Mouse (Mus musculus) spleen, embryonic (tissue): ENCODE measurements around the gene Spats2.

Source experiments
- CTCF ChIA-PET: fragments of 350-600 bp; sonication (Branson Sonifier 250); formaldehyde crosslinking; loops from one replicate; lab custom pipeline; 2022; lab: Charles Lee

Spats2 gene

DNA sequence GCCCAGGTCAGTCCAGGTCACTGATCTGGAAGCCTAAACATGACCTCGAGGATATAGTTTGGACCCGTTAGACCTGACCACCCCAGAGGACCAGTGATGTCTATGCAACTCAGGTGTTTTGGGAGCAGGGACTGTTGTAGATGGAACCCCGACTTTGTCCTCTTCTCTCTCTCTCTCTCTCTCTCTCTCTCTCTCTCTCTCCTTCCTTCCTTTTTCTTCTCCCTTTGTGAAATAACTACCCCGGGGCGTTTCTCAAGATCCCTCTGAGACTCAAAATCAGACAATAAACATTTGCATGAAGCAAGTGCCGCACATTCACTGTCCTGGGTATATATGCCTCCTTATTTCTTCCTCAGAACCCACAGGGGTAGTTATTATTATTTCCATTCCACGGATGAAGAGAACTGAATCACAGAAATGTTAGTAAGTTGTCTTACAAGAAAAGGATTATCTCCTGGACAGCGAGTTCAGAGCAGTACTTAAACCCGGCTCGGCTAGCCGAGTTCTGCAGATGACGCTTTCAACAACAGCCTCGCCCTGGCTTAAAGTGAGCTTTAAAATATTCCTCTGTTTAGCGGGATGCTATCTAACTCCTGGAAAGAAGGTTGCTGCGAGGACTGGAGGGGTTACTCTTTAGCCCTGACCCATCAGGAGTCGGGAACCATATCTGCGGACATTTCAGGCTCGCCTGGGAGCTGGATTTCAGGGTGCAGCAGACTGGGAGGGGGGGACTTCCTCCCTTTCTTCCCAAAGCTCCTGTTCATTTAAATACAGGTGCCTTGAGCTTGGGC is 97.3 kb downstream of the Spats2 start:
- CTCF ChIA-PET = interaction anchor here (1.8 kb wide), 1 partner anchor 43 kb away, joined by 4 read pairs; no protein-coding TSS in a partner anchor

DNA sequence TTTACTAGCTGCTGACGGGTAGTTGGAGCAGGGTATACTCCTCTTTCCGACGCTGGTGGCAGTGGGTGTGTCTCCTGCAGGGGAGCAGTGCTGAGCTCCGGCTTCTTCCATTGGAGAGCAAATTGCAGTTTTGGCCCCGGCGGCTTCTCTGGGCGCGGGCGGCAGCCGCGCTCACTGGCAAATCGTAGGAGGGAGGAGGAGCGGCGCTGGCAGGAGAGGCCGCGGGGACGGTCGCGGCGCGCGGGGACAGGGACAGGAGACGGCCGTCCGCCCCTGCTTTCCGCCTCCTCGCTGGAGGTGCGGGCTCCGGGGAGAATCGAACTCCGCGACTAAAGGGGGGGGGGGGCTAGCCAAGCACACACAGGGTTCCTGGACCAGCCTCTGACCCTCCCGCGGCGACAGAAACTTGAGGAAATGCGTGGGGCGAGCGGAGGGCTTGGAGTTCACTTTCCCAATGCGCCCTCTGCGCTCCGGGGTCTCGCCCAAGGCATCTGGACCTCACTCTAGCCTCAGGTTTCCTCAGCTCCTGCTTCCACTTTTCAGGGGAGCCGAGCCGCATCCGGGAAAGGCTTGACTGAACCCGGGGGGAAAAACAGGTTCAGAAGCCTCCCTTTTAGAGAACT is 98.0 kb downstream of the Spats2 start:
- CTCF ChIA-PET = interaction anchor here (1.8 kb wide), 1 partner anchor 42 kb away, joined by 4 read pairs; no protein-coding TSS in a partner anchor

DNA sequence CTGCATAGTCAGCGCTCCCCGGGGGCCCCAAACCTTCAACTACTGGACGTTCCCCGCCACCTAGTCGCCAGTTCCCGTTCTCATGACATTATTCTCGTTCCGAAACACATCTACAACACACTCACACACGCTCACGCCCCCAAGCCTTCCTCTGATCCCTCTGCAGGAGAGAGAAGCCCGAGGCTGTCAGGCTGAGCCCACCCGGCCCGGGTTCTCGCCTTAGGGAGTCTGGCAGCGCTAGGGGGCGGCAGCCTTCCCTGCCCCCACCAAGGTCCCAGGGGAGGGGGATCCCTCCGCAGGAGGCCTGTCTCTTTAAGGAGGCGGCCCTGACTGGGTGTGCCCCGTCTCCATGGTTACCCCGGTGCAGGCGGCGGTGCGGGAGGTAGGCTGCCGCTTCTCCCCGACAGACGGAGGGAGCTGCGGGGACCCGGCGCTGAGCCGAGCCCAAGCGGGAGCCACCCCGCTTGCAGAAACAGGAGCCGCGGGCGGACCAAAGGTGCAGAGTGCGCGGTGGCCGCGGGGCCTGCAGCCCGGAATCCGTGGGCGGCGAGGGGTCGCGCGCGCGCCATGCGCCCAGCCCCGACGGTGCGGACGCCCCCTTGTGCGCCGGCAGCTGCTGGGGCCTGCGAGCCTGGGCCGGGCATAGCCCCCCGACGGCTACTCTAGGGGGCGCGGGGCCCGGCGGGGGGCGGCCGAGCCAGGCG is 98.6 kb downstream of the Spats2 start, which contains the start of gene Kcnh3:
Gene Kcnh3, plus strand, starts transcription at position 654 of the 704 bp plus-strand sequence.
- CTCF ChIA-PET = interaction anchor here (1.8 kb wide), 1 partner anchor 41 kb away, joined by 4 read pairs; no protein-coding TSS in a partner anchor

DNA sequence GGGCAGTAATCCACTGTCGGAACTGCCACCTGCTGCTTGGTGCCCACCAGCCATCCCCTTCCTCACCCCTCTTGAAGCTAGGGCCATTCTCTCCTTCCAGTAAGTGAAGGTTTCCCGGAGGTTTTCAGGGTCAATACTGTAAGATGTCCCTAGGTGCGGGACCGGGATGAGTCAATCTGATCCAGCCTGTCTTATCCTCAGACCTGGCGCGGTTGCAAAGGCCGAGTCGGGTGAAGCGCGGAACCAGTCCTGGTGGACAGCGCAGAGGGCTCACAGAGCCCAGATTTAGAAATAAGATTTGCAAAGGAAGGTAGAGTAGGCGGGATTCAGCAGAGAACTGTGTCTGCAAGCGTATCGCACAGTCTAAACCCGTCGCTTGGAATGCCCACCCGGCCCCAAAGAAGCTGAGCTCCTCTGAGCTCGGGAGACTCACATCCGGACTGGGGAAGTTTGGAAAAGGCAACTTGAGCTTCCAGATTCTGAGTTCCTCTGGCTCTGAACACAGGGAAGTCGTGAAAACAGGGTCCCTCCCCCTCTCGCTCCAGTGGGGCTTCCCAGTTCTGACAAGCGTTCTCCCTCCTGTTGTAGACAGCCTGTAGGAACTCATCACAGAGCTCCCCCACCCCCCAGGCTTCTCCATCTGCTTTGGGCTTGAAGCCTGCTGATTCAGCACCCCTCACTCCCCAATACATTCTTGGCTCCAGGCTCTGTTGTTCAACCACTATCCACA is 99.5 kb downstream of the Spats2 start:
- CTCF ChIA-PET = no interaction called here

DNA sequence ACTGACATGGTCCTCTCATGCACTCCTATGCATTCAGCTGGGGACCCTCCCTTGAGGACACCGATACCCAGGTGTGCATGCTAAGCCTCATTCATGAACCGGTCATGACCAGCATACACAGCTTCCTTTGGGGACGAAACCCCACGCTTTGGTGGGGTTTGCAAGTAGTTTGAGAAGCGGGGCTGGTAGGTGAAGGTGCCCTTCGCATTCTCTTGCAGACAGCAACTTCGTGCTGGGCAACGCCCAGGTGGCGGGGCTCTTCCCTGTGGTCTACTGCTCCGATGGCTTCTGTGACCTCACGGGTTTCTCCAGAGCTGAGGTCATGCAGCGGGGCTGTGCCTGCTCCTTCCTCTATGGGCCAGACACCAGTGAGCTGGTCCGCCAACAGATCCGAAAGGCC is 100.4 kb downstream of the Spats2 start:
- CTCF ChIA-PET = interaction anchor here (0.6 kb wide), 1 partner anchor 206 kb away, joined by 4 read pairs; no protein-coding TSS in a partner anchor

DNA sequence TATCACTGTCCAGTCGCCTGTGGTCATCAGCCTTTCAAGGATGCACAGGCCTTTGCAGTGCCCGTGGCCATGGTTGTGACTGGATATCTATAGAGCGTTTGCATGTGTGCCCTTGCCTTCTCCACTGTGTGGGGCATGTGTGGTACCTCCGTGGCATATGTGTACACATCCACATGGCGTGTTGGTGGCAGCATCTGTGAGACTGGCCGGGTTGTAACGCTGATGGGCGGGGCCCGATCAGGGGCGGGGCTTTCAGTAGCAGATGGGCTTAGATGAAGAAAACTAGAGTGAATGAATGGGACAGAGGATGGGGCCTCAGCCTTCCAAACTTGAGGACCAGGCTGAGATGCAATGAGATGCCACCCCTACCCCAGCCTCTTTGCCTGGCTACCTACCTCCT is 106.3 kb downstream of the Spats2 start:
- CTCF ChIA-PET = no interaction called here

DNA sequence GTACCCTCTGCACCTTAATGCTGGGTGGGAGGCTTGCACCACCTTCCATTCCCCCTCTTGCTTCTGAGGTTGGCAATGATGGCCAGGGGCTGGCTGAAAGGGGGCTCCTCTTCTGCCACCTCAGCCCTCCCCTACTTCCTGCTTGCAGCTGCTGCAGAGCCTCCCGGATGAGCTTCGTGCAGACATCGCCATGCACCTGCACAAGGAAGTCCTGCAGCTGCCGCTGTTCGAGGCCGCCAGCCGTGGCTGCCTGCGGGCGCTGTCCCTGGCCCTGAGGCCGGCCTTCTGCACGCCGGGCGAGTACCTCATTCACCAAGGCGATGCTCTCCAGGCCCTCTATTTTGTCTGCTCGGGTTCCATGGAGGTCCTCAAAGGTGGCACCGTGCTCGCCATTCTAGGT is 108.0 kb downstream of the Spats2 start:
- CTCF ChIA-PET = no interaction called here

DNA sequence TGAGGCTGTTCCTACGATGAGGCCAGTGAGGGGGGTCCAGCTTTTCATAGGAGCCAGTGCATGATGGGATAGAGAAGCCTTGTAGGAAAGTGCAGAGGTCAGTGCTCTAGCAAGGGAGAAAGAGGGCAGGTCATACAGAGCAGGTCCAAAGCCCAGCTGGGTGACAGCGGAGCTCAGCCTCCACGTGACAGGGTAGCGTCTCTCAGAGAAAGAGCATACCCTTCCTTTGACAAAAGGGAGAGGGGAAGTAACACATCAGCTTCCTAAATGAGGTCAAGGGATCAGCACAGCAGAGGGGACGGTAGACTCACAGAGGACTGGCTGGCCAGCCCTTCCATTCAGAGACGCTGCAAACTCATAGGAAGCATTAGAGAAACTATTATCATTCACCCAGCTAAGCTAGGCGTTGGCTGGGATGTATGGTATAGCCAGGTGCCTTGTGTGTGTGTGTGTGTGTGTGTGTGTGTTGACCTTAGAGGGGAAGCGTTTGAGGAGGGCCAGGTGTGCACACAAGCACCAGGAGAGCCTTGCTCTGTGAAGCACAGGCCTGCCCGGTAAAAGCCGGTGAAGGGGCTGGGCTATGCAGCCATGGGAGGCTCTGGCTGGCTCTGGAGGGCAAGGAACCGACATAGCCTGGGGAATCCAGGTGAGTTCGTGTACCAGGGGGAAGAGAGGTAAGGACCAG is 108.8 kb downstream of the Spats2 start:
- CTCF ChIA-PET = no interaction called here

DNA sequence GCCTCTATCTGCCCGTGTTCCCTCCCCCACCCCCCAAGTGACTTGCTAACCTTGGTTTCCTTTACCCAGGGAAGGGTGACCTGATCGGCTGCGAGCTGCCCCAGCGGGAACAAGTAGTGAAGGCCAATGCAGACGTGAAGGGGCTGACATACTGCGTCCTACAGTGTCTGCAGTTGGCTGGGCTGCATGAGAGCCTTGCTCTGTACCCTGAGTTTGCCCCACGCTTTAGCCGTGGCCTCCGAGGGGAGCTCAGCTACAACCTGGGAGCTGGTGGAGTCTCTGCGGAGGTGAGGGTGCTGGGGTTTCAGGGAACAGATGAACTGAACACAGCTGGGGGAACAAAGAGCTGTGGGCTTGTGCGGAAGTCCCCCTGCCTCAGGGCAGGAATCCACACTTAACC is 112.3 kb downstream of the Spats2 start:
- CTCF ChIA-PET = no interaction called here

DNA sequence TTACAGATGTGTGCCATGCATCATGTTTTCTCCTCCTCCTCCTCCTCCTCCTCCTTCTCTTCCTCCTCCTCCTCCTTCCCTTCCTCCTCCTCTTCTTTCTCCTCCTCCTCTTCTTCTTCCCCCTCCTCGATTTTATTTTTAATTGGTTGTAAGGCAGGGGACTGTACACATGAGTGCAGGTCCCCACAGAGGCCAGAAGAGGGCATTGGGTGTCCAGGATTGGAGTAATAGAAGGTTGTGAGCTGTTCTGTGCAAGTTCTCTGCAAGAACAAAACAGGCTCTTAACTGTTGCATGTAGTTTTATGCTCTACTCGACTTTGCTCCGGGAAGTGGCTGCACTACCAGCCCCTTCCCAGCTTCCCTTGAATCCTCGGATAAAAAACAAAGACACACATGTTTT is 114.4 kb downstream of the Spats2 start:
- CTCF ChIA-PET = no interaction called here

DNA sequence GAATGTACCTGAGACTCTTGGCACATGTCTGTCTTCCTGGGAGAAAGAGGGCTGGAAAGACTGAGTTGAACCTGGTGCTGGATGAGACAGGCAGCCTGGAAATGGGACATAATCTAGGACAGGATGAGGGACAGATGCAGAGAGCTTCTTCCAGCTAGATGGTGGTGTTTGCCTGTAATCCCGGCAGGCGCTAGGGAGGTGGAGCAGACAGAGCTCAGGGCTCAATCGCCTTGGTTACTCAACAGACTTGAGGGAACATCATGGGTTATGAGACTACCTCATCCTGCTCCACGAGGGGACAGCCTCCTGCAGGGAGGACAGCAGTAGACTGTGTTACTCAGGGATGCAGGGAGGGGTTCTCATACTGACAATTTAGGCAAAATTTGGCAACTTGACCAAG is 115.5 kb downstream of the Spats2 start:
- CTCF ChIA-PET = no interaction called here

DNA sequence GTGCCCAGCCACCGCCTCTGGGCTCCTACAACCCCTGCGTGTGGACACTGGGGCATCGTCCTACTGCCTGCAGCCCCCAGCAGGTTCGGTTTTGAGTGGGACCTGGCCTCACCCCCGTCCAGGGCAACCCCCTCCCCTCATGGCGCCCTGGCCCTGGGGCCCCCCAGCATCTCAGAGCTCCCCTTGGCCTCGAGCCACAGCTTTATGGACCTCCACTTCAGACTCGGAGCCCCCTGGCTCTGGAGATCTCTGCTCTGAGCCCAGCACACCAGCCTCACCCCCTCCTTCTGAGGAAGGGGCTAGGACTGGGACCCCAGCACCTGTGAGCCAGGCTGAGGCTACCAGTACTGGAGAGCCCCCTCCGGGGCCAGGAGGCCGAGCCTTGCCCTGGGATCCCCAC is 116.3 kb downstream of the Spats2 start:
- CTCF ChIA-PET = no interaction called here

DNA sequence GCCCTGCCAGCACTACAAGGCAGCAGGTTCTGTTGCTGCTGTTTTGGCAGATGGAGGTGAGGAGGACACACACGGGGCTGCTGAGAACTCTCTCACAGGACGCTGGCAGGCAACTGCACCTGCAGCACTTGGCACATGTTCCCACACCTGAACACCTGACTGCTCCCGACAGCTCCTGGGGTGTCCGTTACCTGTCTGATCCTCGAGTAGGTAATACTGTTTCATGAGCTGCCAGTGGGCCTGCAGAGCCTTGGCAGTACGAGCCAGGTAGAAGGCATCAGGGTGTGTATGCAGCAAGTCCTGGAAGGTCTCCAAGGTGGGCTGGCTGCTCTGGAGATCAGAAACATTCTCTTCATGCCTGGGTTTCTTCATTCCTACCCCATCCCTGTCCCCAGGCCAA is 121.0 kb downstream of the Spats2 start:
- CTCF ChIA-PET = interaction anchor here (0.6 kb wide), 1 partner anchor 216 kb away, joined by 6 read pairs; no protein-coding TSS in a partner anchor

DNA sequence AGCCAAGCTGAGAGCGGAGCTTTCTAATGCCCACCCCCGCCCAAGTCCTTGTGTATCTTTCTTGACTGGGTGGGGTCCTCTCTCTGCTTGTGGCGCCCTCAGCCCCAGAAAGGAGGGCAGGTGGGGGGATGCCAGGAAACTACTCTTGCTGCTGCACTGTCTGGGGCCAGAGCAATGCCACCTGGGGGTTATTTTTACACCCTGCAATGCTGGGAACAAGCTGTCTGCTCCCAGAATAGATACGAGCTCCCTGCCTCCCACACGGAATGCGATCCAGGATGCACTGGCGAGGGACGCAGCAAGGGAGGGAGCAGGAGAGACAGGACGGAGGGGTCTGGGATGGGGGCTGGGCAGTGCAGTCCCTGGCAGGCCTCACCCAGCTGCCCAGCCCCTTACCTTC is 123.3 kb downstream of the Spats2 start:
- CTCF ChIA-PET = no interaction called here

DNA sequence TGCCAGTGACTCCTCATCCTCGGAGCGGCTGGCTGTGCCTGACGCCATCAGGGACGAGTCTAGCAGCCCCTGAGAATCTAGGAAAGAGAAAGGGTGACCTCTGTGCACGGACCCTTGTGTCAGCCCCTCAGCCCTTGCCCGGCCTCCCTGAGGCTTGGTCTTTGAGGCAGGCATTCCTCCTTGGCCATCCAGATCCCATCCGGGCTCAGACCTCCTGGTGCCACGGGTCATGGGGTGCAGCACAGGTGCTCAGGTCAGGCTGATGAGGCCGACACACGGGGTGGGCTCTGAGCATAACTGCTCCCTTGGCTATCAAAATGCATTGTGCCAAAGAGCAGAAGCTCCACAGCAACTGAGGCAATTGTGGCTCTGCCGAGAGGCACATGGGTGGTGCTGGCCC is 124.2 kb downstream of the Spats2 start:
- CTCF ChIA-PET = no interaction called here

DNA sequence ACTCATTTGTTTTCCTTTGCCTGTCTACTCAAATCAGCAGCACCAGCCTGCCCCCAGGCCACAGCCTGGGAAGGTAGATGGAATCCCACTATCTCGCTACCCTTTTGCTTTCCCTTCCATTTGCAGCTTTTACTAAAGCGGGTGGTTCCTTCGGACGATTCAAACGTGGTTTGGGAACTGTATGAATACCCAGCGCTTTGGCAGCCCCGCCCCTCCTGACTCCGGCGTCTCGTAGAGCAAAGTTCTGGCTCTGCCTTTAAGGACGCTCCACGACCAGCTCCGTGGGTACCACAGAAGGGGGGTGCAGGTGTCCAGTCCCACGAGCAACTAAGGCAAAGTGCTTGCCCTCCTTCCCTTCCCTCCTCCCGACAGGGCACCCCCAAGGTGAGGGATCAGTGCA is 125.4 kb downstream of the Spats2 start:
- CTCF ChIA-PET = interaction anchor here (0.6 to 0.7 kb wide), 2 partner anchors 219 to 680 kb away, joined by 3 to 4 read pairs; partner anchors contain the start of genes 4930415O20Rik and Ccnt1

DNA sequence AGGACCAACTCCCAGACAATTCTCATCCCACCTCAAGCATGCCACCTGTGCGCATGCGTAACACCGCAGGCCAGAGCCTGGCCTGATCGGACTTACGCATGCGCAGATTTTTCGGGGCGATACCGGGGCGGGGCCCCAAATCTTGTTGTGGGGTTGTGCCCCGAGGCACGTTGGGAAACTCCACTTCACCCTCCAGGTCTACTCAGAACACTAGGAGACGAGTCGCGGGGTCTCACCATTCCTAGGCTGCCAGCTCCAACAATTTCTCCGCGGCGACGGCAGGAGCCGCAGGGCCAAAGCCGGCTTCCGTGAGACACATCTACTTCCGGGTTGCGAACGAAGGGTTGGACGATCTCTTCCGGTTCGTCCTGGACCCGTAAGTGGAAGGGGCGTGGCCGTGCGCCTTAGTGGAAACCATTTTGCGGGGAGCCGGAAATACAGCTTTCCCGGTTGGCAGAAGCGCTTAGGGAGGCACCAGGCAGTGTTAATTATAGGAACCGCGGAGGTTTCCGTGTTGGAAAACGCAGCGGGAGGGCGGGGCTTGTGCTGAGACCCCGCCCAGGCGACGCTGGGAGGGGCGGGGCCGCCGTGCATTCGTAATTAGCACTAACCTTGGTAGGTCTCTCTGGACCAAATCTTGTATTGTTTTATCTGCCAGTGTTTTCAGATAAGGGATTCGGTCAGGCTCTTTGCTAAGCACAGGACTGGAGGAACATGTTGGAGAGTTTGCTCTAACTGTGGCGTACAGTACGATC is 126.1 kb downstream of the Spats2 start, which contains the start of gene Mcrs1:
Gene Mcrs1, minus strand, starts transcription at position 336 of the 755 bp plus-strand sequence.
- CTCF ChIA-PET = interaction anchor here (0.6 to 1.8 kb wide), 2 partner anchors 14 to 681 kb away, joined by 3 to 4 read pairs; partner anchors contain the start of genes 4930415O20Rik and Ccnt1

DNA sequence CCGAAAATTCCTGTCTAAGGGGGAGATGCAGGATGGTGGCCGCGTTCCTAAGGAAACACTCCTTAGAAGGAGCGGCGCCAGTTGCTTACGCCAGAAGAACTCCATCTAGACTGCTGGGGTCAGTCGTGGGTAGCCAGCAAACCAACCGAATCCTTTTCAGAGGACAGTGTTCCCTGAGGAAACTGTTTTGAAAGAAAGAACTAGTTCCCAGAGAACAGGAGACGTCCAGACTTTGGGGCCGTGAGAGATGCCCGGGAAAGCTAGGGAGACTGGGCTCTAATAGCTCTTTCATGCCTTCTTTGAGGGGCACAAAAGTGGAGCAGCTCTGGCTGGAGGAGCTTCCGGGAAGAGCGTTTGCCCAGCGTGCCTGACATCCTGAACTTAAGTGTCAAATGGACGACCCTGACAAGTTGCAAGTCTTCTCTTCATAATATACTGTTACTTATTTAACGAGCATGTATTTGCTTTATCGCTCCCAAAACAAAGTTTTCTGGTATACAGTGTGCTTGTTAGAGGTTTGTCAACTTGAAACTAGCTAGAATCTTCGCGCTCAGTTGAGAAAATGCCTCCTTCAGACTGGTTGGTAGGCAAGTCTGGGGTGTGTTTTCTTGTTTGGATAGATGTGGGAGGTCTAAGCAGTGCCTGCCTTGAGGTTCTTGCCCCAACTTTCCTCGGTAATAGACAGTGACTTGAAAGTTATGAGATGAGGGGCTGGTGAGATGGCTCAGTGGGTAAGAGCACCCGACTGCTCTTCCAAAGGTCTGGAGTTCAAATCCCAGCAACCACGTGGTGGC is 126.9 kb downstream of the Spats2 start:
- CTCF ChIA-PET = interaction anchor here (1.8 kb wide), 1 partner anchor 13 kb away, joined by 4 read pairs; no protein-coding TSS in a partner anchor

DNA sequence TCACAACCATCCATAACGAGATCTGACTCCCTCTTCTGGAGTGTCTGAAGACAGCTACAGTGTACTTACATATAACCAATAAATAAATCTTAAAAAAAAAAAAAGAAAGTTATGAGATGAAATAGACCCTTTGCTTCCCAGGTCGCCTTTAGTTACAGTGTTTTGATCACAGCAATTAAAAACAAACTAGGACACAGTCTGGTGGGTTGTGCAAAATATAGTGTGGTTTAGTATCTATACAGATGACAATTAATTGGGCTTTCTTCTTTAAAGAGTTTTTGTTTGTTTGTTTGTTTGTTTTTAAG is 127.4 kb downstream of the Spats2 start:
- CTCF ChIA-PET = interaction anchor here (0.7 to 1.8 kb wide), 2 partner anchors 12 to 160 kb away, joined by 3 to 4 read pairs; no protein-coding TSS in a partner anchor
